Mouse (Mus musculus) midbrain, embryonic 15.5 days (tissue): ENCODE data around the gene Wdpcp. TPM values are rescaled to one million over a fixed set of nuclear protein-coding genes. Genes with fewer than 3 reads are reported as not detected.
"Not testable (repeated sequence)": the region's sequence is repeated elsewhere in the genome, so short reads cannot be mapped to it uniquely, and the experiment has no call there.

ENCODE experiments used
- ATAC-seq: fragments of 200-750 bp; cut with Nextera tagmentation; replicated peaks from 2 replicates; pipeline ENCODE4 v1.8.0; 2017; ENCODE audit warnings: moderate TSS enrichment
- H3K27ac ChIP-seq: fragments of 300-500 bp; sonication (generic); 2 replicates; pipeline ENCODE4 v1.5.1; 2015; ENCODE audit warnings: mild to moderate bottlenecking, inconsistent platforms
- H3K27me3 ChIP-seq: fragments of 300-500 bp; sonication (generic); replicated peaks from 2 replicates; pipeline ENCODE4 v1.6.1; 2015; ENCODE audit warnings: inconsistent platforms
- H3K36me3 ChIP-seq: fragments of 300-500 bp; sonication (generic); replicated peaks from 2 replicates; pipeline ENCODE4 v1.6.1; 2015; ENCODE audit warnings: inconsistent platforms
- H3K4me1 ChIP-seq: fragments of 300-500 bp; sonication (generic); 2 replicates; pipeline ENCODE4 v1.6.1; 2015; ENCODE audit warnings: inconsistent platforms
- H3K4me2 ChIP-seq: fragments of 300-500 bp; sonication (generic); 2 replicates; pipeline ENCODE4 v1.6.1; 2015; ENCODE audit warnings: inconsistent platforms, mild to moderate bottlenecking, moderate library complexity
- H3K4me3 ChIP-seq: fragments of 300-500 bp; sonication (generic); 2 replicates; pipeline ENCODE4 v1.5.1; 2015; ENCODE audit warnings: mild to moderate bottlenecking, inconsistent platforms
- H3K9ac ChIP-seq: fragments of 300-500 bp; sonication (generic); 2 replicates; pipeline ENCODE4 v1.6.1; 2015; ENCODE audit warnings: mild to moderate bottlenecking, inconsistent platforms
- H3K9me3 ChIP-seq: fragments of 300-500 bp; sonication (generic); 2 replicates; pipeline ENCODE4 v1.6.1; 2016; ENCODE audit warnings: inconsistent platforms
- WGBS: fragments of 180-500 bp; shearing (Covaris S2); methylation state at CpG from one replicate; pipeline ENCODE4 v1.1.7; 2015; ENCODE audit warnings: mixed read lengths; 5-methylcytosine and 5-hydroxymethylcytosine counted together
- polyA plus RNA-seq: library from polyadenylated mRNA; unstranded; fragments of >200 nt; fragmentation: Nextera tagmentation; extraction: Ambion mirVana; gene quantifications from 2 replicates; pipeline ENCODE4 v1.2.1, GENCODE M21; 2015

The Wdpcp gene
- polyA plus RNA-seq = 11.9 and 12.8 TPM in 2 replicates

DNA sequence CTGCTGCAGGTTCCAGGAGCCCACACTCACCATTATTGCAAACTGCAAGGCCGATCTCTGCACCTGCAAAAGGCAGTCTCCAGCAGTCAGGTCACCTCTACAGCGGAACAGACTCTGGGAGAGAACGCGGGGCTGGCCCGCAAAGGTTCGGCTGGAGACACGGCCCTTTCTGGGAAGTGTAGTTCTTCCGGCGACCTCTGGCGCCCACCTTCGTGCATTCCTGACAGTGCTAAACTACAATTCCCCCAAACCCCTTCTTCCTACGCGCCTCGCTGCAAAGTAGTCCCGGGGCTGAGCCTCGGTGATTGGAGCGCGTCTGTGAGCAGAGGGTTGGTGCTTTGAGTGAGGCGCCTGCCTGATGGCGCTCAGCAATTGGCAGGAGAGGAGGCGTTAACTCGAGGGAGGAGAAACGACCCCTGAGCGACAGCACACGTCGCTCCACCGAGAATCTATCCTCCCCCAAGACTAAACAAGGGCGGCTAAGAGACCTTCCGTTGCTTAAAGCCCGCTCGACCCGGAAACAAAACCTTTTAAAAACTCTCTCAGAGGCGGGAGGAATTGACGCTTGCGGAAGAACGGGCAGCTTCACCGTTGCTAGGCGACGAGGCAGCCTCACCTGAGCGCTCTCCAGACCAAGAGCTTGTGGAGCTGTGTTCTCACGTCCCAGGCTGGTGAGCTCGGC lies at the start of gene Wdpcp, which contains the start of gene Mdh1:
Wdpcp (plus strand) TSS at position 536 of the 682 bp plus-strand sequence.
Mdh1 (minus strand) TSS at position 668 of the 682 bp plus-strand sequence.
- peak within 1 kb of the TSS; percentile 71 for H3K9ac ChIP-seq
- under 1% methylated on average over 42 of the region's 42 CpGs for WGBS
- peak within 1 kb of the TSS; percentile 76 for H3K4me2 ChIP-seq
- H3K4me1 ChIP-seq = peaks cover 29% of the 10 kb centered on the region
- peak; percentile 99 for ATAC-seq
- peak within 1 kb of the TSS; percentile 67 for H3K4me3 ChIP-seq
- H3K36me3 ChIP-seq = no peaks in the 10 kb centered on the region
- no peaks in the 10 kb centered on the region for H3K9me3 ChIP-seq
- H3K27me3 ChIP-seq = no peaks in the 10 kb centered on the region
- H3K27ac ChIP-seq = peak within 1 kb of the TSS; percentile 86

DNA sequence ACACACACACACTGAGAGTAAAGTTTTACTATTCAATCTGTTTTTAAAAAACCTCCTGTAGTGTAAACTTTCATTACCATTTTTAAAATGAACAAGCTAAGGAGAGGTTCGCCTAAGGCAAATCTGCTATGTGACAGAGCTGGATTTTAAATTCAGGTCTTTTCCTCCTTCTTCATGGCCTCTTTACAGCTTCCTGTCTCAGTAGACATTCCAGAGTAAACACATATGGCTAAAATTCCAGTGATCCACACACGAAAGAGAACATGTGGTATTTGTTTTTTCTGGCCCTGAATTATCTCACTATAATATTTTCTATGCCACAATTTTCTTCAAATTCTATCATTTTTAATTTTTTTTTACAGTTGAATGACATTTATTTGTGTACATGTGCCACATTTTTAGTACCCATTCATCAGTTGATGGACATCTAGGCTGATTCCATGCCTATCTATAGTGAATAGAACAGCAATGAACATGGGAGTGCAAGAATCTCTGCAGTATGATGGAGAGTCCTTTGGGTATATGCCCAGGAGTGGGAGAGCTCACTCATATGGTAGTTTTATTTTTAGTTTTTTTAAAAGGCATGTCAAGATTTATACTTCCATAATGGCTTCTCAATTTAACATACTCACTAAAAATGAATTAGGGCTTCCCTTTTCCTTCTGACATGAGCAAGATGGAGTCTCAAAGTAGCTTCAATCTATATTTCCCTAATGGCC lies 43.2 kb upstream of the Wdpcp start:
- Histone ChIP-seq H3K27me3 (no peaks in the 10 kb centered on the region), H3K36me3 (no peaks in the 10 kb centered on the region), H3K9ac (no peak overlapping the region), H3K9me3 (no peaks in the 10 kb centered on the region), H3K4me3 (no peak overlapping the region), H3K27ac (no peak overlapping the region), H3K4me2 (no peak overlapping the region), H3K4me1 (no peaks in the 10 kb centered on the region)
- ATAC-seq = no peak
- 75% methylated on average over 2 of the region's 2 CpGs for WGBS

DNA sequence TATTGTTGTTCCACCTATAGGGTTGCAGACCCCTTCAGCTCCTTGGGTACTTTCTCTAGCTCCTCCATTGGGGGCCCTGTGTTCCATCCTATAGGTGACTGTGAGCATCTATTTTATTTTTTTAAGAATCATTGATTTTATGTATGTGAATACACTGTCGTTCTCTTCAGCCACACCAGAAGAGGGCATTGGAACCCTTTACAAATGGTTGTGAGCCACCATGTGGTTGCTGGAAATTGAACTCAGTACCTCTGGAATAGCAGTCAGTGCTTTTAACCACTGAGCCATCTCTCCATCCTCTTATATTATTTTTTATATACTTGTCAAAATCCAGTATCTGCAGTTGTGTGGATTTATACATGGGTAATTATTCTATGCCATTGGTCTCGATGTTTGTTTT lies 41.2 kb upstream of the Wdpcp start:
- H3K4me2 ChIP-seq, H3K27ac ChIP-seq: not testable (repeated sequence)

DNA sequence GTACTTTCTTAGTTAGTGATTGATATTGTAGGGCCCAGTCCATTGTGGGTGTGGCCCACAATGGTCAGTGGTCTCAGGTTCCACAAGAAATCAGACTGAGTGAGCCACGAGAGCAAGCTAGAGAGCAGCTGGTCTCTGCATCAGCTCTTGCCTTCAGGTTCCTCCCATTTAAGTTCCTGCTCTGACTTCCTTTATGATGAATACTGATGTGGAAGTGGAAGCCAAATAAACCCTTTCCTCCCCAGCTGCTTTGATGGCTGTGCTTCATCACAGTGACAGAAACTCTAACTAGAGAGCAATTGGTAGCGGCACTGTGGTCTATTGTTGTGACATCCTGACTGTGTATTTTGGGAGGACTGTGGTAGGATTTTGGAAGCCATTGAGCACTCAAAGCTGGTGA lies 32.0 kb upstream of the Wdpcp start:
- Histone ChIP-seq H3K9ac (no peak overlapping the region), H3K27me3 (no peaks in the 10 kb centered on the region), H3K9me3 (no peaks in the 10 kb centered on the region), H3K27ac (no peak overlapping the region), H3K4me1 (no peaks in the 10 kb centered on the region), H3K4me2 (no peak overlapping the region), H3K4me3 (no peak overlapping the region), H3K36me3 (no peaks in the 10 kb centered on the region)
- ATAC-seq = no peak
- WGBS = 79% methylated on average over 2 of the region's 2 CpGs

More for the DNA sequence above, 41.2 kb upstream of the Wdpcp start:
- H3K9ac ChIP-seq, H3K9me3 ChIP-seq, H3K27me3 ChIP-seq, H3K4me3 ChIP-seq, ATAC-seq, H3K36me3 ChIP-seq, H3K4me1 ChIP-seq: not testable (repeated sequence)
- WGBS = 90% methylated on average over 2 of the region's 2 CpGs

DNA sequence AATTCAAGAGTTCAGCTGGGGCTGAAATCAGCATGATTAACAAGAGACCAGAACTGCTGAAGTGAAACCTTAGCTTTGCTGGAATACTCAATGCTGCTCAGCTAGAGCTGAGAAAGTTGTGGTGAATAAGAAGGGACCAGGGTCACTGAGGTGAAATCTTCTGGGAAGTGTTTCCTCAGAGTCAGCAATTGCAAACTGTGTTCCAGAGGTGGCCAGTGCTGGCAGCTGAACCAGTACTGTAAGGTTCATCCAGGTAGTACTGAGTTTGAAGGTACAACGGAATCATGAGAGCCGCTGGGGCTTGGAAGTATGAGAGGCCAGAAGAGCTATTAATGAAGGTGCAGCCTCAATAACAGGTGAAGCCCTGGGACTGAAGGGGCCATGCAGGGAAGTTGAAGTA lies 31.4 kb upstream of the Wdpcp start:
- Histone ChIP-seq H3K4me1 (no peaks in the 10 kb centered on the region), H3K27me3 (no peaks in the 10 kb centered on the region), H3K4me2 (no peak overlapping the region), H3K27ac (no peak overlapping the region), H3K4me3 (no peak overlapping the region), H3K9me3 (no peaks in the 10 kb centered on the region), H3K36me3 (no peaks in the 10 kb centered on the region), H3K9ac (no peak overlapping the region)
- no peak for ATAC-seq
- 96% methylated on average over 2 of the region's 2 CpGs for WGBS

DNA sequence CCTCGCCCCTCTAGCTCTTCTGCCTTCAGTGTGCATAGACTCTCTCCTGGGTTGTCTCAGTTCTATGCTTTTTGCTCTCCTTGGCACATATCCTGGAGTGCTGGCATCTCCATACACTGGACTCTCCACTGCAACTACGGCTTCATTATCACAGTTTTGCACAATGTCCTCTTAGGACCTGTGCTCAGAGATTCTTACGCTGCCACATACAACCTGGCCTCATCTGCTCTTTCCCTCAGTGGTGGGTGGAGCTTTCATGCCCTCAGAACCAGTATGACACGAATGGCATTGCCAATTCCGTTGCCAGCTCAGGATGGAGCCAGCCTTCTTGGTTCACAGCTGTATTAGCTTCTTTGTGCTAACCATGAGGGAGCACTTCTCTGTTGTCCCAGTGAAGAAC lies 29.3 kb upstream of the Wdpcp start:
- no peak overlapping the region for H3K27ac ChIP-seq
- 83% methylated on average over 5 of the region's 5 CpGs for WGBS
- H3K36me3 ChIP-seq = no peaks in the 10 kb centered on the region
- H3K4me2 ChIP-seq = no peak overlapping the region
- no peak overlapping the region for H3K4me3 ChIP-seq
- no peak overlapping the region for H3K9ac ChIP-seq
- no peak for ATAC-seq
- H3K4me1 ChIP-seq = no peaks in the 10 kb centered on the region
- no peaks in the 10 kb centered on the region for H3K27me3 ChIP-seq
- H3K9me3 ChIP-seq = no peaks in the 10 kb centered on the region

DNA sequence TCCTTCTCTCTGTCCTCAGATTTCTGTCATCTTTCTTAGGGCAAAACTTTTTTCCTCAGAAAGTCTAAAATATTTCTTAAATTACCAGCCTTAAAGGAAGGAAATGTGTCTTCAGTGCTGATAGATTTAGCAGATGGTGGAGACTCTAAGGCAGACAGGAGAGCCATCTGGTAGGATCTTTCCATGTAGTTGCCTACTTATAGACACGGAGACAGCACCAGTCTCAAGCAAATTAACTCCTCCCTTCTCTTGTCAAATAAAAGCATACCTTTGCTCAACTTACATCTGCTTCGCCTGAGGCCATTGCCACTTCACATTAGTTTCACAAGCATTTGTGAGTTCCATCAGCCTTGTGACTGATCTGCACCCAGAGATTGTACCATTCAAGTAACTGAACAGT lies 27.0 kb upstream of the Wdpcp start:
- H3K9me3 ChIP-seq = no peaks in the 10 kb centered on the region
- H3K4me2 ChIP-seq = no peak overlapping the region
- H3K27me3 ChIP-seq = no peaks in the 10 kb centered on the region
- 75% methylated on average over 2 of the region's 2 CpGs for WGBS
- no peak overlapping the region for H3K4me3 ChIP-seq
- H3K4me1 ChIP-seq = no peaks in the 10 kb centered on the region
- no peak overlapping the region for H3K9ac ChIP-seq
- H3K27ac ChIP-seq = no peak overlapping the region
- ATAC-seq = no peak
- no peaks in the 10 kb centered on the region for H3K36me3 ChIP-seq

DNA sequence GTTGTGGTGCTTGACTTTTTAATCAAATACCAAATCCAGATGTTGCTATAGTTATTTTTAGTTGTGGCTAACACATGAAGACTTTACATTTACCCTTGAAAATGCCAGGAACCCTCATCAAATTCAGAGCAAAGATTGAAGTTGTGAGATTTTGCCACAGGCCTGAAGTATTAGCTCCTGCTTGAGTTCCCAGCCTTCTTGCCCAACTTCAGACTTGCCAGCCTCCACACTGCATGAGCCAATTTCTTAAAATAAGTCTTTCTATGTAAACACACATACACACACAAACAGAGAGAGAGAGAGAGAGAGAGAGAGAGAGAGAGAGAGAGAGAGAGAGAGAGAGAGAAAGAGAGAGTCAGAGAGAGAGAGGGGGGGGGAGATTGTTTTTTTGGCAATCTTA lies 26.1 kb upstream of the Wdpcp start:
- no peak for ATAC-seq

DNA sequence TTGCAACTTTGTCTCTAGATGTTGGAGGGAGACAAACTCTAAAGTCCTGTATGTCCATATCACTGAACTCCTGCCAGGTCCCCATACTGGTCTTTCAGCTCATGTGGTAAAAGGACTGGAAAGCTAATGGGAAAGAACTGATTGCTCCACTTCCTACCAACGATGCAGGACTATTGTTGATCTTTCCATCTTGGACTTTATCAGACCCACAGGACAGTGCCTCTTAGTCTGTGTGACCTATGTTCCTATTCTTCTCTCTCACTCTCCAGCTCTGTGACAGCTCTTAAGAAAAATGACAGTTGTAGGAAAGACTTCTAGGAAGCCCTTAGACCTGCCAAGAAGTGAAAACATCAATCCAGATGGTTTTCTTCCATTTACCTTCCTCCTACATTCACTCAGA lies 25.4 kb upstream of the Wdpcp start:
- Histone ChIP-seq H3K9ac (no peak overlapping the region), H3K4me2 (no peak overlapping the region), H3K27ac (no peak overlapping the region), H3K36me3 (no peaks in the 10 kb centered on the region), H3K4me3 (no peak overlapping the region), H3K4me1 (no peaks in the 10 kb centered on the region), H3K27me3 (no peaks in the 10 kb centered on the region), H3K9me3 (no peaks in the 10 kb centered on the region)
- 63% methylated on average over 1 of the region's 1 CpGs for WGBS
- ATAC-seq = no peak

More for the DNA sequence above, 26.1 kb upstream of the Wdpcp start:
- Histone ChIP-seq H3K9me3 (no peaks in the 10 kb centered on the region), H3K4me1 (no peaks in the 10 kb centered on the region), H3K4me2 (no peak overlapping the region), H3K36me3 (no peaks in the 10 kb centered on the region), H3K4me3 (no peak overlapping the region), H3K27ac (no peak overlapping the region), H3K9ac (no peak overlapping the region), H3K27me3 (no peaks in the 10 kb centered on the region)

DNA sequence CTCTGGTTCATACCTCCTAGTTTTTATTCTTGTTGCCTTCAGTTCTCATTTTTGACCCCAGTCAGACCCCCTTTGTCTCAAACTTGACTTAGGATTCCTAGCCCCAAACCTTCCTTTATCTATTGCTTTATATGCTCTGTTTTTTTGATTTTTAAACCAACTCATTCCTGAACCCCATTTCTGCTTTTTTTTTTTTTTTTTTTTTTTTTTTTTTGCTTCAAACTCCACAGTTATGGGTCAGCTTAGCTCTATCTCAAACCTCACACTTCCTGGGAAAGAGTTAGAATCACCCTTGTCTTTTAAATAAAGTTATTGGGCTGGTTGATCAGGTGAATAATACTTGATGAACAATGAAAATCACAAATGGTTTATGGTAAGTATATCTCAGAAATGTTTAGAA lies 24.5 kb upstream of the Wdpcp start:
- no peak overlapping the region for H3K4me3 ChIP-seq
- no peaks in the 10 kb centered on the region for H3K4me1 ChIP-seq
- no peaks in the 10 kb centered on the region for H3K27me3 ChIP-seq
- ATAC-seq = no peak
- no peaks in the 10 kb centered on the region for H3K36me3 ChIP-seq
- no peak overlapping the region for H3K9ac ChIP-seq
- no peaks in the 10 kb centered on the region for H3K9me3 ChIP-seq
- H3K27ac ChIP-seq = no peak overlapping the region
- no peak overlapping the region for H3K4me2 ChIP-seq

DNA sequence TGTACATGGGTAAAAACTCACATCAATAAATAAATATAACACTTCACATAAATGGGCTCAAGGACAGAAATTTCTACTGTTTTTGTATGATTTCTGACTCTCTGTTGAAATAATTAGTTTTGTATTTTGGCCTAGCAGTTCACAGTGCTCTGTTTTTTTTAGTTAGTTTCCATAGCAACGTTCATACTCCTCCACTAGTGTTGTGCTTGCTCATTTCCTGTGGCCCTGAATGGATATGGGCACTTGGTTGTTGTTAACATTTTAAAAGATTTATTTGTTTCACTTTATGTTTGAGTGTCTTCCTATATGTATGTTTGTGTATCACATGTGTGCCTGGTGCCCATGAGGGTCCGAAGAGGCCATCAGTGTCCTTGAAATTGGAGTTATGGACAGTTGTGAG lies 23.0 kb upstream of the Wdpcp start:
- 77% methylated on average over 2 of the region's 2 CpGs for WGBS

DNA sequence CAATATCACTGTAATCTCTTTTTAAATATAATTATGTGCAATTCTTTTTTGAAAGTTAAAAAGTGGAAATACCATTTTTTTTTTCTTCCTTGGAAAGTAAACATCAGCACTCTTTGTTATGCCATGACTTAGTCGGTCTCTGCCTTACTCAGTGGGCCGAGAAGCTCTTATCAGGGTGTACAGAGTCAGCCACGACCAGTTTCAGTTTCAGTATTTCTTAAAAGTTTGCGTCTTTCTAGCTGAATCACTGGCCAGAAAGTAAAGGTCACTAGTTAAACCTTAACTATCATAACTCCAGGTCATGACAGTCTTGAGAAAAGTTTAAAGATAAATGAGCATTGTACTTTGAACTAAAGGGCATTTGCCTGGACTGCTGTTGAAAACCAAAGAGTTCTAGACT lies 22.3 kb upstream of the Wdpcp start:
- Histone ChIP-seq H3K36me3 (no peaks in the 10 kb centered on the region), H3K27me3 (no peaks in the 10 kb centered on the region), H3K27ac (no peak overlapping the region), H3K4me2 (no peak overlapping the region), H3K4me1 (no peaks in the 10 kb centered on the region), H3K4me3 (no peak overlapping the region), H3K9me3 (no peaks in the 10 kb centered on the region), H3K9ac (no peak overlapping the region)
- no peak for ATAC-seq
- WGBS = 91% methylated on average over 4 of the region's 4 CpGs

More for the DNA sequence above, 23.0 kb upstream of the Wdpcp start:
- Histone ChIP-seq H3K27ac (no peak overlapping the region), H3K36me3 (no peaks in the 10 kb centered on the region), H3K27me3 (no peaks in the 10 kb centered on the region), H3K4me2 (no peak overlapping the region), H3K4me3 (no peak overlapping the region), H3K9ac (no peak overlapping the region), H3K9me3 (no peaks in the 10 kb centered on the region), H3K4me1 (no peaks in the 10 kb centered on the region)
- no peak for ATAC-seq
